Mouse (Mus musculus) cerebellum, adult 9-10 months (tissue): ENCODE results near the gene Vmn1r139.
"Not testable (repeated sequence)": the region's sequence is repeated elsewhere in the genome, so short reads cannot be mapped to it uniquely, and the experiment has no call there.

Experiments used
- DNase-seq: peaks from one replicate; pipeline ENCODE4 v3.0.0; 2022

Vmn1r139 gene

DNA sequence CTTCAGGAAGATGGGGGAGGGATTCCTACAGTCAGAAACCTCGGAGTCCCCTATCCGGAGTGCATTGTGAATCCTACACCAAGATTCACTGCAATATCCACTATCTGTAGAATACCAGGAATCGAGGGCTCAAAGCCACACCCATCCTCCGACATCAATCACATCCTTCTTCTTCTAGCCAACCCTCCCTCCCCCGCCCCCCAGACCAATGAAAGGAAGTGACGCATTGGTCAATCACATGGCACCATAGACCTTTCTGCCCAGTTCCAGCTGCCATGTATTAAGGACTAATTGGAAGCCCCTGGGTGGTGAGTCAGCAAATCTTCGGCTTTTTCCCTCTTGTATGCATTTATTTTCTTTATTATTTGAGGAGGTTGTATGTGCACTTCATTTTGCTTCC is at the start of gene Vmn1r139:
Gene Vmn1r139 (plus strand): TSS at position 301 of the 400 bp plus-strand sequence.
- not testable (repeated sequence) for DNase-seq

- not testable (repeated sequence) for DNase-seq
Measured at GRCm38 (mm10) chr7:22028797-22029196, 40.1 kb upstream of the Vmn1r139 start, which contains the start of gene Vmn1r138. Gene Vmn1r138, minus strand, starts transcription at chr7:22028897.

GRCm38 (mm10) chr7:22056205-22056604 is 12.7 kb upstream of the Vmn1r139 start, which contains the start of gene Gm6176:
Gene Gm6176, minus strand, starts transcription at chr7:22056305.
- DNase-seq: not testable (repeated sequence)

DNA sequence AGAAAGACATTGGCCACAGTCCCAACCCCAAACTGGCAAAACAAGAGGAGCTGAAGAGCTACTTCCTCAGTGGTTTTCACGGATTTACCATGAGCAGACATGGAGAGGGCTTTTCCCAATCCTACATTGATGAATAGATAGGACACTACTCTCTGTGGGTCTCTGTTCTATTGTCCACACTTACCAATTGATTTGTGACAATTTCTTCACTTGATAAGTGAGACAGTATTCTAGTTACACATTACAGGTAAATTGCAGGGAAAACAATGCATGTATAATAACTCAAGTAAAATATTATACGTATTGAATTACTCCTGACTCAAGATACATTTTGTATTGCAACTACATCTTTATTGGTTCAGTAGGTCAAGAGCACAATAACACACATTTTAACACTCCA is 49.3 kb downstream of the Vmn1r139 start, which contains the start of gene Gm16451:
Gene Gm16451 (minus strand): TSS at position 101 of the 400 bp plus-strand sequence.
- not testable (repeated sequence) for DNase-seq

DNA sequence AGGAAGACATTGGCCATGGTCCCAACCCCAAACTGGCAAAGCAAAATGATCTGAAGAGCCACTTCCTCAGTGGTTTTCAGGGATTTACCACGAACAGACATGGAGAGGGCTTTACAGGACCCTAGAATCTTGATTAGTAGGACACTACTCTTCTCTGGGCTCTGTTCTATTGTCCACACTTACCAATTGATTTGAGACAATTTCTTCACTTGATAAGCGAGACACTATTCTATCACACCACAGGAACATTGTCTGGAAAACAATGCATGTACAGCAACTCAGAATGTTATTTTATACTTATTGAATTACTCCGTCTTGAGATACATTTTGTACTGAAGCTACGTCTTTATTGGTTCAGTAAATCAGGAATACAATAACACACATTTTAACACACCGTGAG is 65.8 kb downstream of the Vmn1r139 start, which contains the start of gene Gm10666:
Gene Gm10666 (minus strand): TSS at position 101 of the 400 bp plus-strand sequence.
- not testable (repeated sequence) for DNase-seq
